Mouse (Mus musculus) bone marrow macrophage, adult 2 months (primary cell): Measurements from ENCODE around the gene Ptcd1. TPM values are rescaled to one million over a fixed set of nuclear protein-coding genes. Genes with fewer than 3 reads are reported as not detected.
"Not testable (repeated sequence)": the region's sequence is repeated elsewhere in the genome, so short reads cannot be mapped to it uniquely, and the experiment has no call there.

Experiments
- H3K27ac ChIP-seq: 2 replicates; pipeline ENCODE4 v1.5.1; 2012; ENCODE audit warnings: low read depth, low read length; ENCODE audit not compliant: insufficient read depth
- H3K4me1 ChIP-seq: 2 replicates; pipeline ENCODE4 v1.6.1; 2012; ENCODE audit warnings: low read length; ENCODE audit not compliant: control insufficient read depth, insufficient read depth
- H3K4me3 ChIP-seq: 2 replicates; pipeline ENCODE4 v1.5.1; 2012; ENCODE audit warnings: mild to moderate bottlenecking, low read length, moderate library complexity; ENCODE audit not compliant: insufficient read depth
- CTCF ChIP-seq: IDR thresholded peaks from 2 replicates; pipeline ENCODE4 v1.5.1; 2012; ENCODE audit warnings: low read depth, mild to moderate bottlenecking, low read length, moderate library complexity
- POLR2A ChIP-seq: IDR thresholded peaks from 2 replicates; pipeline ENCODE4 v1.6.1; 2012; ENCODE audit warnings: mild to moderate bottlenecking, low read depth, low read length, borderline replicate concordance
- polyA plus RNA-seq: library from polyadenylated mRNA; stranded (reverse); fragments of >200 nt; gene quantifications from 2 replicates; pipeline ENCODE4 v1.2.4, GENCODE M21; 2012; ENCODE audit not compliant: missing spikeins, insufficient read depth, insufficient read length

Gene Ptcd1
- polyA plus RNA-seq, 1 experiment: 10.0 TPM

GRCm38 (mm10) chr5:145102706-145103105, 64.2 kb downstream of the Ptcd1 start:
- peaks cover 4% of the 10 kb centered on the region; the same call in 1 of the 2 replicates for H3K4me1 ChIP-seq
- TF ChIP-seq CTCF: no peak
- no peak for TF ChIP-seq POLR2A
- no peak overlapping the region for H3K4me3 ChIP-seq
- no peak overlapping the region for H3K27ac ChIP-seq

DNA sequence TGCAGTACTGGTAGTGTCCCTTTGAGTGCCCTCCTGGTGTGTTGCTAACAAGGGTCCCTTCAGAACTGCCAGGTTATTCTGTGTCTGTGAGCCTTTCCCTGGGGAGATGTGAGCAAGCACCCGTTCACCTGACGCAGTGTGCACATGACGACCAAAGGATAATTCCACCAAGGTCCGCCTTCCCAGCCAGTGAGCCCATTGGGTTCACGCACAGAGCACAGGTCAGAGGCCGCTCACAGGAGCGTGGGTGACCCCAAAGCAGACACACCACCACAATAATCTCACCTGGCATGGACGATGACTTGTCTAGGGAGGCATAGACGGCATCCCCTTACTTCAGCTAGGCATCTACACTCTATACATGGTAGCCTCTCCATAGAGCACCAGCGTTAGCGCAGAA, 65.5 kb downstream of the Ptcd1 start:
- not testable (repeated sequence) for H3K4me1 ChIP-seq, H3K4me3 ChIP-seq, H3K27ac ChIP-seq

- no peak overlapping the region for H3K4me3 ChIP-seq
- H3K27ac ChIP-seq: no peak overlapping the region
- TF ChIP-seq POLR2A (no peak), CTCF (no peak)
- peaks cover 6% of the 10 kb centered on the region; the same call in 1 of the 2 replicates for H3K4me1 ChIP-seq
Observed at GRCm38 (mm10) chr5:145100960-145101359, 65.9 kb downstream of the Ptcd1 start.

DNA sequence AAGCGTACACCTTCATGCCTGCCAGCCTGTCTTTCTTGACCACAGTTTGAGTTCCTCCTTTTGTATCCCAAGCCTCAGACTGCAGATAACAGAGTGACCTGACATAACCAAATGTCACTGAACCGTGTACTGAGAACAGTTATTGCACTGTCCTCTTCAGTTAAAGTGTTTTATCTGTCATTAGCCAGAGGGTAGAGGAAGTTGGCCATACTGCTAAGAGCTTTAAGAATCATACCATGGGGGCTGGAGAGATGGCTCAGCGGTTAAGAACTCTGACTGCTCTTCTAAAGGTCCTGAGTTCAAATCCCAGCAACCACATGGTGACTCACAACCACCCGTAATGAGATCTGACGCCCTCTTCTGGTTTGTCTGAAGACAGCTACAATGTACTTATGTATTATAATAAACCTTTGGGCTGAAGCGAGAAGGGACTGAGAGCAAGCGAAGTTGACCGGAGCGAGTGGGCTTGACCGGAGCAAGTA, 68.5 kb downstream of the Ptcd1 start:
- no peak for TF ChIP-seq POLR2A
- no peak for TF ChIP-seq CTCF
- Histone ChIP-seq H3K4me3 (no peak overlapping the region), H3K27ac (no peak overlapping the region), H3K4me1 (peaks cover 7% of the 10 kb centered on the region; the same call in 1 of the 2 replicates)

Other genes starting within 250 kb of the Ptcd1 start
- gene Smurf1, start 201.3 kb downstream of the Ptcd1 start, polyA plus RNA-seq: 9.4 and 11.5 TPM in 2 replicates
- not detected in 2 replicates for gene Gm4871, start 134.4 kb downstream of the Ptcd1 start, polyA plus RNA-seq
- gene 1700018F24Rik, start 124.1 kb downstream of the Ptcd1 start, polyA plus RNA-seq: not detected in 2 replicates
- gene Arpc1a, start 83.3 kb downstream of the Ptcd1 start, polyA plus RNA-seq: 78.6 and 92.3 TPM in 2 replicates
- not detected in 2 replicates for gene Kpna7, start 83.1 kb downstream of the Ptcd1 start, polyA plus RNA-seq
- gene Arpc1b, start 52.9 kb downstream of the Ptcd1 start, polyA plus RNA-seq: 829 and 891 TPM in 2 replicates
- gene Pdap1, start 26.9 kb downstream of the Ptcd1 start, polyA plus RNA-seq: 72.8 and 76.5 TPM in 2 replicates
- 128 and 135 TPM in 2 replicates for gene Bud31, start 26.7 kb downstream of the Ptcd1 start, polyA plus RNA-seq
- 24.9 and 25.7 TPM in 2 replicates for gene Cpsf4, start 105 bp upstream of the Ptcd1 start, polyA plus RNA-seq
- 271 and 314 TPM in 2 replicates for gene Atp5j2, start 25.0 kb upstream of the Ptcd1 start, polyA plus RNA-seq
- 8.0 and 8.4 TPM in 2 replicates for gene Zkscan14, start 34.8 kb upstream of the Ptcd1 start, polyA plus RNA-seq
- gene Zkscan5, start 37.5 kb upstream of the Ptcd1 start, polyA plus RNA-seq: 7.8 and 9.5 TPM in 2 replicates
- 26.7 and 27.5 TPM in 2 replicates for gene Zfp655, start 64.6 kb upstream of the Ptcd1 start, polyA plus RNA-seq
- gene Zscan25, start 113.4 kb upstream of the Ptcd1 start, polyA plus RNA-seq: 6.9 and 7.7 TPM in 2 replicates
- not detected in 2 replicates for gene Cyp3a57, start 178.2 kb upstream of the Ptcd1 start, polyA plus RNA-seq